Mouse (Mus musculus): Measurements from ENCODE around the gene Mvb12b. TPM values are rescaled to one million over a fixed set of nuclear protein-coding genes. Genes with fewer than 3 reads are reported as not detected.
A peak's percentile ranks its signal among the peaks of the same experiment; 100 is the strongest.

Mvb12b gene
- total and polyA plus RNA-seq, 2 experiments, result 0.83 to 2.7 TPM

DNA sequence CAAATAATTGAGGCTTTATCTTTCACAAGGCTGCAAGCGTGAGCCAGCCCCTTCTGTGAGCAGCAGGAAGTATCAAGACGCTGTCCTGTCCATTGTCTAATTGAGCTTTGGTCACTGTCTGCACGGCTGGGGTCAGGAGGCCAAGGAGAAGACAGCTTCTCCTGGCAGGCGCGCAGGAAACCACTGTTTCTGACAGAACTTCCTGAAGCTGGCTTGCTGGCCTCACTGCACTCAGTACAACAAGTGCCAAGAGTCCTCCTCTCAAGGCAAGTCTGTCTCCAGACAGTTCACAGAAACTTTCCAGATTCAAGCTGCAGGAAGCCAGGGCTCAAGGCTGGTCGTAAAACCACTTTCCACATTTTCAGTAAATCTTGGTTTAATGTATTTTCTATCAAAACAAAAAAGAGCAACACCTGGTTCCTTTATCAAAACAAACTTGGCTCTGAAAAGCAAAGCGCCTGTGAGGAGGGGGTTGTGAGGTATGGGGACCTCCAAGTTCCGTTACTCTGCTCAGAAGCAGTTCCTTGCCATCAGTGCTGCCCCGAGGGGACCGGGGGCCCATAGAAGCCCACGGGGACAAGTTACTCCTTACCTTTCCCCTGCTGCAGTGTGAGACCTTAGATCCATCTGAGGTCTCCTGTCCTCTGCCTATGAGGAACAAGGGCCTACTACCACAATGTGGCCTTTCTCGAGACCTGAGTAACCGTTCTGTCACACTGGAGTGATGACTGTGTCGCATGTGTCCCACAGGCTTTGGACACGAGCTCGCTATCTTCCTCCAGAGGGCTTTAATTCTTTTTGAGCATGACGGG, 17.2 kb downstream of the Mvb12b start:
- 70% methylated on average over 17 of the region's 17 CpGs for WGBS
- DNase-seq (ENCODE audit: extremely low read depth, low read depth, low spot score), result peak; percentile 44
- H3K9ac ChIP-seq (ENCODE audit: low read depth, low read length), result no peak overlapping the region
- TF ChIP-seq CTCF (IDR thresholded peaks at IDR 0.05; ENCODE audit: low read depth, low read length), result no peak
- no peak for TF ChIP-seq POLR2A (IDR thresholded peaks at IDR 0.05; ENCODE audit: extremely low read depth, insufficient read depth, low read length)
- no peaks in the 10 kb centered on the region for H3K36me3 ChIP-seq (ENCODE audit: control insufficient read depth, insufficient read depth, low read length)
- peaks cover 6% of the 10 kb centered on the region; the same call in 1 of the 2 replicates for H3K4me1 ChIP-seq (ENCODE audit: control insufficient read depth, insufficient read depth, low read length)
- H3K79me2 ChIP-seq (ENCODE audit: control insufficient read depth, insufficient read depth, low read length), result no peaks in the 10 kb centered on the region
- H3K4me3 ChIP-seq (ENCODE audit: insufficient read depth, low read depth, low read length), result no peak overlapping the region
- peak overlapping the region; percentile 34 for H3K27ac ChIP-seq (replicated peaks; ENCODE audit: insufficient read depth, low read depth, low read length)
- no peaks in the 10 kb centered on the region for H3K27me3 ChIP-seq (ENCODE audit: control insufficient read depth, insufficient read depth, low read length)

DNA sequence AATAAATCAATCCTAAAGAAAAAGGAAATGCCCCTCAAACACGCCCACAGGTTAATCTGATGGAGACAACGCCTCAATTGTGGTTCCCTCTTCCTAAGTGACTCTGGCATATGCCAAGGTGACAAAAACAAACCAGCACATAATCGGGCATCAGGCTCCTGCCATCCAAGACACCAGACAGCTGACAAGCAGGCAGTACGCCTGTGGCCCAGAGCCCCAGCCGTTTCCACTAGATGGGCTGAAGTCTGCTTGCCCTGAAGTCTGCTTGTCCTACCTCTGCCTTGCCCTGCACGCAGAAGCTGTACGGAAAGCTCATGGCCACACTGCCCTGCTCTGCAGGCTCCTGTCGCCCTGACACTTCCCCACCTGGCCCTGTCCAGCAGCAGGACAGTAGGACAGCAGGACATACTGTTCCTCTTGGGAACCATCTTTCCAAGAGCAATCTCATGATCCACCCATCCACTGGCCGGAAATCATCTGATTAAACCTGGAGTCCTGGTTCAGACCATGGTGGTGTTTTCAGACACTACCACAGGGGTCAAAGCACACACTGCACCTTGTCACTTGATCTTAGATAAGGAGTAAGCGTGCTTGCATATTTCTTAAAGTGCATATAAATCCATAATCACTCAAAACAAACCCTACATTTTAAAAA, 17.9 kb downstream of the Mvb12b start:
- H3K4me3 ChIP-seq (ENCODE audit: insufficient read depth, low read depth, low read length), result no peak overlapping the region
- H3K9ac ChIP-seq (ENCODE audit: low read depth, low read length), result no peak overlapping the region
- TF ChIP-seq CTCF (IDR thresholded peaks at IDR 0.05; ENCODE audit: low read depth, low read length) (no peak), POLR2A (IDR thresholded peaks at IDR 0.05; ENCODE audit: extremely low read depth, insufficient read depth, low read length) (no peak)
- no peak for DNase-seq (ENCODE audit: extremely low read depth, low read depth, low spot score)
- H3K4me1 ChIP-seq (ENCODE audit: control insufficient read depth, insufficient read depth, low read length), result peaks cover 6% of the 10 kb centered on the region; the same call in 1 of the 2 replicates
- 0 out of 2 replicates have a peak, but pooled peaks cover 2% of the 10 kb centered on the region for H3K79me2 ChIP-seq (ENCODE audit: control insufficient read depth, insufficient read depth, low read length)
- WGBS, result 72% methylated on average over 10 of the region's 10 CpGs
- no peaks in the 10 kb centered on the region for H3K27me3 ChIP-seq (ENCODE audit: control insufficient read depth, insufficient read depth, low read length)
- no peaks in the 10 kb centered on the region for H3K36me3 ChIP-seq (ENCODE audit: control insufficient read depth, insufficient read depth, low read length)
- no peak overlapping the region for H3K27ac ChIP-seq (replicated peaks; ENCODE audit: insufficient read depth, low read depth, low read length)

DNA sequence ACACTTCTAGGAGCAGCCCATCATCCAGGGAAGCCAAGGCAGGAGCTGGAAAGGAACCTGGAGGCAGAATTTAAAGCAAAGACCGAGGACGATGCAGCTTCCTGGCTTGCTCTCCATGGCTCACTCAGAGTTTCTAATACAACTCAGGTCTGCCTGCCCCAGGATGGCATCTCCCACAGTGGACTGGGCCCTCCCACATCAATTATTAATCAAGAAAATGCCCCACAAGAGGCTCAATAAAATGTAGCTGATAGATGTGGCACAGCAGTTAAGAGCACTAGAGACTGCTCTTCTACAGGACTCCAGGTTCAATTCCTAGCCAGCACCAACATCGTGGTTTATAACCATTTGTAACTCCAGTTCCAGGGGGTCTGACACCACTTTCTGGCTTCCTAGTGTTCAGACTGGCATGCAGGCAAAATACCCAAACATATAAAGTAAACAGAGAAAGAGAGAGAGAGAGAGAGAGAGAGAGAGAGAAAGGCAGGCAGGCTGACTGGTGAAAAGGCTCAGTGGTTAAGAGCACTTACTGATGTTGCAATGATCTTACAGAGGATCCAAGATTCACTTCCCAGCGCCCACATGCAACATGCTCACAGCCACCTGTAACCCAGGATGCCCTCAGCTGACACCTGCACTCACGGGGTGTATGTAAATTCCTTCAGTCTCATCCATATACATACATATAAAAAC, 18.6 kb downstream of the Mvb12b start:
- Histone ChIP-seq H3K36me3 (ENCODE audit: control insufficient read depth, insufficient read depth, low read length) (no peaks in the 10 kb centered on the region), H3K27ac (replicated peaks; ENCODE audit: insufficient read depth, low read depth, low read length) (no peak overlapping the region), H3K79me2 (ENCODE audit: control insufficient read depth, insufficient read depth, low read length) (0 out of 2 replicates have a peak, but pooled peaks cover 2% of the 10 kb centered on the region), H3K4me3 (ENCODE audit: insufficient read depth, low read depth, low read length) (no peak overlapping the region), H3K4me1 (ENCODE audit: control insufficient read depth, insufficient read depth, low read length) (peaks cover 6% of the 10 kb centered on the region; the same call in 1 of the 2 replicates), H3K27me3 (ENCODE audit: control insufficient read depth, insufficient read depth, low read length) (no peaks in the 10 kb centered on the region), H3K9ac (ENCODE audit: low read depth, low read length) (no peak overlapping the region)
- no peak for DNase-seq (ENCODE audit: extremely low read depth, low read depth, low spot score)
- 73% methylated on average over 5 of the region's 5 CpGs for WGBS
- TF ChIP-seq POLR2A (IDR thresholded peaks at IDR 0.05; ENCODE audit: extremely low read depth, insufficient read depth, low read length) (no peak), CTCF (IDR thresholded peaks at IDR 0.05; ENCODE audit: low read depth, low read length) (no peak)

- Histone ChIP-seq H3K79me2 (ENCODE audit: control insufficient read depth, insufficient read depth, low read length) (0 out of 2 replicates have a peak, but pooled peaks cover 2% of the 10 kb centered on the region), H3K27me3 (ENCODE audit: control insufficient read depth, insufficient read depth, low read length) (no peaks in the 10 kb centered on the region), H3K4me1 (ENCODE audit: control insufficient read depth, insufficient read depth, low read length) (peaks cover 6% of the 10 kb centered on the region; the same call in 1 of the 2 replicates), H3K27ac (replicated peaks; ENCODE audit: insufficient read depth, low read depth, low read length) (no peak overlapping the region), H3K9ac (ENCODE audit: low read depth, low read length) (no peak overlapping the region), H3K36me3 (ENCODE audit: control insufficient read depth, insufficient read depth, low read length) (no peaks in the 10 kb centered on the region), H3K4me3 (ENCODE audit: insufficient read depth, low read depth, low read length) (no peak overlapping the region)
- whole genome bisulfite sequencing, result 92% methylated on average over 4 of the region's 4 CpGs
- TF ChIP-seq POLR2A (IDR thresholded peaks at IDR 0.05; ENCODE audit: extremely low read depth, insufficient read depth, low read length) (no peak), CTCF (IDR thresholded peaks at IDR 0.05; ENCODE audit: low read depth, low read length) (no peak)
- DNase-seq (ENCODE audit: extremely low read depth, low read depth, low spot score), result no peak
These were observed 19.4 kb downstream of the Mvb12b start for GRCm38 (mm10) chr2:33868322-33868721.

DNA sequence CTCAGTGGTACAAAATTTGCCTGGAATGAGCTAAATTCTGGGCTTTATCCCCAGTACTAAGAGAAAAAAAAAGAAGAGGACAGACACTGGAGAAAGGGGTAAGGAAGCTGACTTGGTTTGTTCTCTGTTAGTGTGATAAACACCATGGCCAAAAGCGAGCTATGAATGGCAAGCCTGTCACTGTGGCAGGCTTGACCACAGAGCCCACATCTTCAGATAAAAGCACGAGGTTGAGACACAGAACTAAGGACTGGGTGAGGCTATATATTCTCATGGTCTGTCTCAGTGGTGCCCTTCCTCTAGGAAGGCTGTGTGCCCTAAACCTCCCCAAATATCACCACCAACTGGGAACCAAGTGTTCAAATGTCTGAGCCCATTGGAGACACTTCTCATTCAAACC, 31.0 kb downstream of the Mvb12b start:
- no peak for DNase-seq (ENCODE audit: extremely low read depth, low read depth, low spot score)
- H3K4me1 ChIP-seq (ENCODE audit: control insufficient read depth, insufficient read depth, low read length), result no peaks in the 10 kb centered on the region
- no peak for TF ChIP-seq CTCF (IDR thresholded peaks at IDR 0.05; ENCODE audit: low read depth, low read length)
- TF ChIP-seq POLR2A (IDR thresholded peaks at IDR 0.05; ENCODE audit: extremely low read depth, insufficient read depth, low read length), result no peak
- no peak overlapping the region for H3K27ac ChIP-seq (replicated peaks; ENCODE audit: insufficient read depth, low read depth, low read length)
- H3K4me3 ChIP-seq (ENCODE audit: insufficient read depth, low read depth, low read length), result no peak overlapping the region
- 65% methylated on average over 2 of the region's 2 CpGs for WGBS
- H3K27me3 ChIP-seq (ENCODE audit: control insufficient read depth, insufficient read depth, low read length), result no peaks in the 10 kb centered on the region
- no peak overlapping the region for H3K9ac ChIP-seq (ENCODE audit: low read depth, low read length)
- no peaks in the 10 kb centered on the region; the same call in 1 of the 2 replicates for H3K79me2 ChIP-seq (ENCODE audit: control insufficient read depth, insufficient read depth, low read length)
- no peaks in the 10 kb centered on the region for H3K36me3 ChIP-seq (ENCODE audit: control insufficient read depth, insufficient read depth, low read length)
